Mouse (Mus musculus) kidney, postnatal 14 days (tissue): ENCODE data around the gene Chpf.

ENCODE experiments used
- DNase-seq: peaks from one replicate; pipeline ENCODE4 v3.0.0; 2022; ENCODE audit warnings: mixed read lengths

Chpf gene

GRCm38 (mm10) chr1:75440661-75441060 is 38.4 kb downstream of the Chpf start:
- no peak for DNase-seq

- no peak for DNase-seq
Observed at GRCm38 (mm10) chr1:75438782-75439181, 40.3 kb downstream of the Chpf start.

GRCm38 (mm10) chr1:75435475-75436328 is 43.4 kb downstream of the Chpf start, which contains the start of gene Gmppa:
TSS of gene Gmppa (plus strand) at chr1:75435930.
- DNase-seq: peak; percentile 89

GRCm38 (mm10) chr1:75425796-75426471 is 53.2 kb downstream of the Chpf start:
- peak; percentile 41 for DNase-seq
